Mouse (Mus musculus): ENCODE results near the gene Sirt4. TPM values are rescaled to one million over a fixed set of nuclear protein-coding genes. Genes with fewer than 3 reads are reported as not detected.
"Not testable (repeated sequence)": the region's sequence is repeated elsewhere in the genome, so short reads cannot be mapped to it uniquely, and the experiment has no call there.

Sirt4 gene
- polyA plus RNA-seq, 1 experiment from 2014 or later: 7.2 TPM

DNA sequence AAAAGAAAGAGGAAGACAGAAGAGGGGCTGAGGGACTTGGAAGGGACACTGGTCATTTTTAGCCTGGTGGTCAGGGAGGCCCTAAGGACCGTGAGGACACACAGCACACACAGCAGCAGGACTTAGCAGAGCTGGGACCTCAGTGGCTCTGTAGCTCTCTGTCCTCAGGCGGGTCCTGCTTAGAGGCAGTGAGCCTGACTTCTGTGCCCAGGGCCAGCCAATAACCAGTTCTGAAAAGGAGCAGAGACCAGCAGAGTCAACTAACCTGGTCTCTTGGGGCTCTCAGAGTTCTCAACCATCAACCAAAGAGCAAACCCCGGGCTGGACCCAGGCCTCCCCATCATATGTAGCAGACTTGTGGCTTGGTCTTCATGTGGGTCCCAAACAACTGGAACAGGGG lies 35.3 kb downstream of the Sirt4 start:
- 83% methylated on average over 3 of the region's 3 CpGs for WGBS (ENCODE audit: missing documents)
- Histone ChIP-seq H3K79me2 (ENCODE audit: inconsistent target) (no peaks in the 10 kb centered on the region), H3K36me3 (ENCODE audit: inconsistent target) (no peaks in the 10 kb centered on the region)

GRCm38 (mm10) chr5:115447108-115447507 lies 37.4 kb downstream of the Sirt4 start:
- Histone ChIP-seq H3K4me3 (ENCODE audit: inconsistent target) (no peak overlapping the region), H3K36me3 (ENCODE audit: inconsistent target) (no peaks in the 10 kb centered on the region), H3K79me2 (ENCODE audit: inconsistent target) (no peaks in the 10 kb centered on the region), H3K27ac (no peak overlapping the region)
- 86% methylated on average over 17 of the region's 17 CpGs for WGBS (ENCODE audit: missing documents)

More for the DNA sequence above, 35.3 kb downstream of the Sirt4 start:
- Histone ChIP-seq H3K4me3 (ENCODE audit: inconsistent target) (no peak overlapping the region), H3K27ac (no peak overlapping the region)

GRCm38 (mm10) chr5:115444130-115444529 lies 40.4 kb downstream of the Sirt4 start:
- WGBS (ENCODE audit: missing documents): 97% methylated on average over 11 of the region's 11 CpGs
- Histone ChIP-seq H3K27ac (no peak overlapping the region), H3K4me3 (ENCODE audit: inconsistent target) (no peak overlapping the region), H3K79me2 (ENCODE audit: inconsistent target) (no peaks in the 10 kb centered on the region), H3K36me3 (ENCODE audit: inconsistent target) (no peaks in the 10 kb centered on the region)

DNA sequence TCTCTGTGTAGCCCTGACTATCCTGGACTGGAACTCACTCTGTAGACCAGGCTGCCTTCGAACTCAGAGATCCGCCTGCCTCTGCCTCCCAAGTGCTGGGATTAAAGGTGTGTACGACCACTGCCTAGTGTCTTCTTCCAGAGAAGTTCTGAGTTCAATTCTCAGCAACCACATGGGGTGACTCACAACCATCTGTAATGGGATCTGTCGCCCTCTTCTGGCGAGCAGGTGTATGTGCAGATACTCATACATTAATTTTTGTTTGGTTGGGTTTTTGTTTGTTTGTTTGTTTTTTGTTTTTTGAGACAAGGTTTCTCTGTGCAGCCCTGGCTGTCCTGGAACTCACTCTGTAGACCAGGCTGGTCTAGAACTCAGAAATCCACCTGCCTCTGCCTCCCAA lies 41.9 kb downstream of the Sirt4 start:
- WGBS (ENCODE audit: missing documents): 59% methylated on average over 5 of the region's 5 CpGs
- H3K79me2 ChIP-seq (ENCODE audit: inconsistent target); H3K27ac ChIP-seq; H3K4me3 ChIP-seq (ENCODE audit: inconsistent target); H3K36me3 ChIP-seq (ENCODE audit: inconsistent target): not testable (repeated sequence)

GRCm38 (mm10) chr5:115441205-115441849 lies 43.2 kb downstream of the Sirt4 start:
- Histone ChIP-seq H3K27ac (no peak overlapping the region), H3K36me3 (ENCODE audit: inconsistent target) (no peaks in the 10 kb centered on the region), H3K4me3 (ENCODE audit: inconsistent target) (no peak overlapping the region), H3K79me2 (ENCODE audit: inconsistent target) (no peaks in the 10 kb centered on the region)
- WGBS (ENCODE audit: missing documents): 41% methylated on average over 14 of the region's 14 CpGs

- Histone ChIP-seq H3K4me3 (ENCODE audit: inconsistent target) (no peak overlapping the region), H3K79me2 (ENCODE audit: inconsistent target) (no peaks in the 10 kb centered on the region), H3K27ac (no peak overlapping the region), H3K36me3 (ENCODE audit: inconsistent target) (no peaks in the 10 kb centered on the region)
- WGBS (ENCODE audit: missing documents): 80% methylated on average over 6 of the region's 7 CpGs
Measured at GRCm38 (mm10) chr5:115438667-115439066, 45.9 kb downstream of the Sirt4 start.

GRCm38 (mm10) chr5:115437945-115438315 lies 46.6 kb downstream of the Sirt4 start:
- 53% methylated on average over 2 of the region's 2 CpGs for WGBS (ENCODE audit: missing documents)
- no peaks in the 10 kb centered on the region for H3K36me3 ChIP-seq (ENCODE audit: inconsistent target)
- no peak overlapping the region for H3K27ac ChIP-seq
- no peaks in the 10 kb centered on the region for H3K79me2 ChIP-seq (ENCODE audit: inconsistent target)
- H3K4me3 ChIP-seq (ENCODE audit: inconsistent target): no peak overlapping the region

GRCm38 (mm10) chr5:115437242-115437944 lies 47.1 kb downstream of the Sirt4 start:
- H3K4me3 ChIP-seq (ENCODE audit: inconsistent target): no peak overlapping the region
- H3K27ac ChIP-seq: no peak overlapping the region
- H3K79me2 ChIP-seq (ENCODE audit: inconsistent target): no peaks in the 10 kb centered on the region
- no peaks in the 10 kb centered on the region for H3K36me3 ChIP-seq (ENCODE audit: inconsistent target)
- WGBS (ENCODE audit: missing documents): 76% methylated on average over 7 of the region's 7 CpGs

- no peaks in the 10 kb centered on the region for H3K79me2 ChIP-seq (ENCODE audit: inconsistent target)
- no peaks in the 10 kb centered on the region for H3K36me3 ChIP-seq (ENCODE audit: inconsistent target)
- 6% methylated on average over 43 of the region's 43 CpGs for WGBS (ENCODE audit: missing documents)
- no peak overlapping the region for H3K4me3 ChIP-seq (ENCODE audit: inconsistent target)
- no peak overlapping the region for H3K27ac ChIP-seq
Measured at GRCm38 (mm10) chr5:115436421-115437124, 48.0 kb downstream of the Sirt4 start.

GRCm38 (mm10) chr5:115435755-115436379 lies 48.7 kb downstream of the Sirt4 start:
- H3K79me2 ChIP-seq (ENCODE audit: inconsistent target): no peaks in the 10 kb centered on the region
- H3K36me3 ChIP-seq (ENCODE audit: inconsistent target): no peaks in the 10 kb centered on the region
- no peak overlapping the region for H3K4me3 ChIP-seq (ENCODE audit: inconsistent target)
- 63% methylated on average over 8 of the region's 8 CpGs for WGBS (ENCODE audit: missing documents)
- H3K27ac ChIP-seq: no peak overlapping the region

GRCm38 (mm10) chr5:115434853-115435754 lies 49.4 kb downstream of the Sirt4 start:
- Histone ChIP-seq H3K4me3 (ENCODE audit: inconsistent target) (no peak overlapping the region), H3K36me3 (ENCODE audit: inconsistent target) (no peaks in the 10 kb centered on the region), H3K79me2 (ENCODE audit: inconsistent target) (no peaks in the 10 kb centered on the region), H3K27ac (no peak overlapping the region)
- 69% methylated on average over 14 of the region's 15 CpGs for WGBS (ENCODE audit: missing documents)

DNA sequence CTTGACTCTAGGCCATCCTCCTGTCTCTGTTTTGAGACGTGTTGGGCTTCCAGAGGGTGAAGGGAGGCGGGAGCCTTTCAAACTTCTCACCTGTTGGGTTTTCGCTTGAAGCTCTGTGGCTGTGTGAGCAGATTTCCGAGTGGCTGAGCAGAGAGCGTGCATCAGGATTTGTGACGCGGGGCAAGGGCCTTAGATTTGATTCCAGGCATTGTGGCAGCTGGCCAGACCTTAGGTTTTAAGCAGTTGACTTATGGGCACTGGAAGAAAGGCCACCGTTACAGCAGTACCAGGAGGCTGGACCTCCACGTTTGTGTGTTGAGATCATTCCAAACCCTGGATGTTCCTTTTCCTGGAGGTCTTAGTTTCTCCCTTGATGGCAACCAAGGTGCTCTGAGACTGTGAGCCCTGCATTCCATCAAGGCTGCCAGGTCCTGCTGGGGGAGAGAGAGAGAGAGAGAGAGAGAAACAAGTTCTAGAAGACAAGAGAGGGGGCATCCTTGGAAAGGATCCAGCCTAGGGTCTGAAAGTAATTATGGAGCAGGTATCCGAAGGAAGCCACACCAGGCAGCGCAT lies 50.2 kb downstream of the Sirt4 start:
- no peak overlapping the region for H3K4me3 ChIP-seq (ENCODE audit: inconsistent target)
- no peak overlapping the region for H3K27ac ChIP-seq
- no peaks in the 10 kb centered on the region for H3K79me2 ChIP-seq (ENCODE audit: inconsistent target)
- H3K36me3 ChIP-seq (ENCODE audit: inconsistent target): no peaks in the 10 kb centered on the region
- 82% methylated on average over 11 of the region's 11 CpGs for WGBS (ENCODE audit: missing documents)

DNA sequence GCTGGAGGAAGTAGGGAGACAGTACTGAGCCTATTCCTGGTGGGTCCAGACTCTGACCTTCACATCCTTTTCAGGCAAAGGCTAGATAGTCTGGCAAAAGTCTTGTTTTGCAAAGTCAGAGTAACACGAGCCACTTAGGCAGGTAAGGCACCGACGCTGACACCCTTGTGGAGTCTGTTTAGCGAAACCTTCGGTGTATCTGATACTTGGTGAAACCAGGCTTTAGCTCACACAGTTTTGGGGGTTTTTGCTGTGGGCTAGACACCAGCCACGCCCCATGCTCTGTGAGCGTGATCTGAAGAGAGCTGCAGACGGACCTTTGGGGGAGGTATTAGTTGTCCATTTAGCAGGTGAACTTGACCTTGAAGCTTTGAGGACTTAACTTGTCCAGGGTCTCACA lies 51.3 kb downstream of the Sirt4 start:
- Histone ChIP-seq H3K79me2 (ENCODE audit: inconsistent target) (no peaks in the 10 kb centered on the region), H3K36me3 (ENCODE audit: inconsistent target) (no peaks in the 10 kb centered on the region), H3K27ac (no peak overlapping the region), H3K4me3 (ENCODE audit: inconsistent target) (no peak overlapping the region)
- whole genome bisulfite sequencing (ENCODE audit: missing documents): 78% methylated on average over 8 of the region's 8 CpGs

GRCm38 (mm10) chr5:115432395-115432794 lies 52.1 kb downstream of the Sirt4 start:
- Histone ChIP-seq H3K36me3 (ENCODE audit: inconsistent target) (no peaks in the 10 kb centered on the region), H3K4me3 (ENCODE audit: inconsistent target) (no peak overlapping the region), H3K27ac (no peak overlapping the region), H3K79me2 (ENCODE audit: inconsistent target) (no peaks in the 10 kb centered on the region)
- WGBS (ENCODE audit: missing documents): 83% methylated on average over 11 of the region's 11 CpGs

Data from macrophage (primary cell).